Mouse (Mus musculus) heart, embryonic 15.5 days (tissue): ENCODE measurements around the gene Cpsf4l. TPM values are rescaled to one million over a fixed set of nuclear protein-coding genes. Genes with fewer than 3 reads are reported as not detected.

Source experiments
- ATAC-seq: fragments of 200-750 bp; cut with Nextera tagmentation; replicated peaks from 2 replicates; pipeline ENCODE4 v1.8.0; 2017; ENCODE audit warnings: low read depth, moderate TSS enrichment; ENCODE audit not compliant: insufficient number of reproducible peaks, insufficient read depth, low FRiP score
- H3K27ac ChIP-seq: fragments of 300-500 bp; sonication (generic); 2 replicates; pipeline ENCODE4 v1.5.1; 2015; ENCODE audit warnings: mild to moderate bottlenecking, inconsistent platforms
- H3K27me3 ChIP-seq: fragments of 300-500 bp; sonication (generic); 2 replicates; pipeline ENCODE4 v1.6.1; 2015; ENCODE audit warnings: inconsistent platforms
- H3K36me3 ChIP-seq: fragments of 300-500 bp; sonication (generic); 2 replicates; pipeline ENCODE4 v1.6.1; 2015; ENCODE audit warnings: mild to moderate bottlenecking, inconsistent platforms
- H3K4me1 ChIP-seq: fragments of 300-500 bp; sonication (generic); replicated peaks from 2 replicates; pipeline ENCODE4 v1.6.1; 2015; ENCODE audit warnings: inconsistent platforms
- H3K4me2 ChIP-seq: fragments of 300-500 bp; sonication (generic); 2 replicates; pipeline ENCODE4 v1.6.1; 2015; ENCODE audit warnings: inconsistent platforms, mild to moderate bottlenecking, moderate library complexity
- H3K4me3 ChIP-seq: fragments of 300-500 bp; sonication (generic); 2 replicates; pipeline ENCODE4 v1.5.1; 2015; ENCODE audit warnings: mild to moderate bottlenecking, inconsistent platforms
- H3K9ac ChIP-seq: fragments of 300-500 bp; sonication (generic); 2 replicates; pipeline ENCODE4 v1.6.1; 2015; ENCODE audit warnings: mild to moderate bottlenecking, inconsistent platforms
- H3K9me3 ChIP-seq: fragments of 300-500 bp; sonication (generic); replicated peaks from 2 replicates; pipeline ENCODE4 v1.6.1; 2016; ENCODE audit warnings: inconsistent platforms
- WGBS: fragments of 180-500 bp; shearing (Covaris S2); methylation state at CpG from one replicate; pipeline ENCODE4 v1.1.7; 2015; ENCODE audit warnings: mixed read lengths; 5-methylcytosine and 5-hydroxymethylcytosine counted together
- polyA plus RNA-seq: library from polyadenylated mRNA; unstranded; fragments of >200 nt; fragmentation: Nextera tagmentation; extraction: Ambion mirVana; gene quantifications from 2 replicates; pipeline ENCODE4 v1.2.1, GENCODE M21; 2015

Gene Cpsf4l
- polyA plus RNA-seq, 1 experiment from 2014 or later, result 0.74 TPM

DNA sequence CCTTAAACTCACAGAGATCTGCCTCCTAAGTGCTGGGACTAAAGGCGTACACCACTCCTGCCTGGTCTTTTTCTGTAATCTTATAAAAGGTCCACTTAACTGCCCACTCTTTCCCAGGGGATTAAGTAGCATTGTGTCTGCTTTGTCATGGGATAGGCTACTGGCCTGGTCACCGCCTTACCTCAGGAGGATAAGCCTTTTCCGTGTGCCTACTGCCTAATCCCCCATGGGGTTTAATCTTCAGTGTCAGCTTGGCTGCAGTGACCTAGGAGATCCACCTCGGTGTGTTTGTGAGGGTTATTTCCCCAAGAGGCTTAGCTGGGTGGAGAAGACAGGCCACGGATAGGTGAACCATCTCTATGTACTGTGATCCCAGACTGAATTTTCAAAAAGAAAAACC, 12.2 kb downstream of the Cpsf4l start:
- Histone ChIP-seq H3K4me1 (no peaks in the 10 kb centered on the region), H3K27ac (no peak overlapping the region), H3K27me3 (no peaks in the 10 kb centered on the region), H3K4me3 (no peak overlapping the region), H3K36me3 (peaks cover 30% of the 10 kb centered on the region), H3K4me2 (no peak overlapping the region), H3K9ac (no peak overlapping the region), H3K9me3 (no peaks in the 10 kb centered on the region)
- 76% methylated on average over 5 of the region's 5 CpGs for WGBS
- ATAC-seq, result no peak

DNA sequence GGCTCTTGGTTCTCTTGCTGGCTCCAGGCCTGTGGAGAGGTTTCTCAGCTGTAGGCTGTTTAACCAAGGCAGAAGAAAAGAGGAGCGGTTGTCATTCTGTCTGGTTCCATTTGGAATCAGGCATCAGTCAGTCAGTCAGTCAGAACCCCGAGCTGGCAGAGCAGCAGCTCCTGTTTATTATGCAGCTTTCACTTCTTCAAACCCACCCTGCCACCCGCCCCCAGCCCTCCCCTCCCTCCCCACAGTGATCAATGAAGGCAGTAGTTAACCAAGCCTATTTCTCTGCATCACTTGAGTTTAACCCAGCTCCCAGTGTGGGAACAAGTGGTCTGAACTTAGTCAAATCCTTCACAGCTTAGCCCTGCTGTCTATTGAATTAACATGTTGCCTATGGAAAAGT, 18.0 kb downstream of the Cpsf4l start:
- Histone ChIP-seq H3K4me2 (no peak overlapping the region), H3K9me3 (no peaks in the 10 kb centered on the region), H3K4me1 (peaks cover 3% of the 10 kb centered on the region; the same call in 1 of the 2 replicates), H3K27me3 (no peaks in the 10 kb centered on the region), H3K36me3 (peaks cover 62% of the 10 kb centered on the region), H3K27ac (no peak overlapping the region), H3K4me3 (no peak overlapping the region), H3K9ac (no peak overlapping the region)
- no peak for ATAC-seq
- 77% methylated on average over 3 of the region's 3 CpGs for WGBS

DNA sequence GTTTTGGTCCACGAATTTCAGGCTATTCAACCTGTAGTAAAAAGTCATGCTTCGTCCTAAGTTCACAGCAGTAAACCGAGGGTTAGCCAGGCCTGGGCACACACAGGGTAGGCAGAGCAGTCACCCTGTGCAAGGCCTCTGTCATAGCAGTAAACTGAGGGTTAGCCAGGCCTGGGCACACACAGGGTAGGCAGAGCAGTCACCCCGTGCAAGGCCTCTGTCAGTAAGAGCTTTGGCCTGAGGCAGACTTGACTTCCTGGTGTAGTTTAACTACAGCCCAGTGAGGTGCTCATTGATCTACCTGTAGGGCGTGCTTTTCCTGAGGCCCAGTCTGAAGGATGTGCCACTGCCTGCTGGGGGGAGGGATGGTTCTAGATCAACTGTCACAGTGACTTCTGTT, 18.5 kb downstream of the Cpsf4l start:
- no peak overlapping the region for H3K9ac ChIP-seq
- peaks cover 7% of the 10 kb centered on the region; the same call in 1 of the 2 replicates for H3K4me1 ChIP-seq
- H3K4me2 ChIP-seq, result no peak overlapping the region
- H3K9me3 ChIP-seq, result no peaks in the 10 kb centered on the region
- H3K27ac ChIP-seq, result no peak overlapping the region
- H3K27me3 ChIP-seq, result no peaks in the 10 kb centered on the region
- no peak overlapping the region for H3K4me3 ChIP-seq
- 87% methylated on average over 5 of the region's 5 CpGs for WGBS
- H3K36me3 ChIP-seq, result peaks cover 62% of the 10 kb centered on the region
- no peak for ATAC-seq

DNA sequence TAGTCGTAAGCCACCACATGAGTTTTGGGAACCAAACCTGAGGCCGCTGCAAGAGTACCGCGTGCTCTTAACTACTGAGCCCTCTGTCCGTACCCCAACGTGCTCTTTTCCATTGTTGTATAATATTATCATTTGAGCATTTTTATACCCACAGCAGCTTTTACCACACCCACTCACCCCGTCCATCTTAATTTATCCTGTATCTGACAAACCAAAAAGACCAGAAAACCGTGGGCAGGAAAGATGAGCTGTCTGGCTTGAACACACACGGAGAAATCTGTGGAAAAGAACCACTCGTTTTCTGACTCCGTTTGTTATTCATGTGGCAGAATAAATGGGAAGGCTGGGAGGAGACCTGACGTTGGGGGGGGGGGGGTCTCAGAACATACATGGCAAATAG, 19.3 kb downstream of the Cpsf4l start:
- Histone ChIP-seq H3K4me2 (no peak overlapping the region), H3K27ac (no peak overlapping the region), H3K9me3 (no peaks in the 10 kb centered on the region), H3K36me3 (peaks cover 55% of the 10 kb centered on the region), H3K9ac (no peak overlapping the region), H3K4me3 (no peak overlapping the region), H3K4me1 (peaks cover 10% of the 10 kb centered on the region), H3K27me3 (no peaks in the 10 kb centered on the region)
- WGBS, result 87% methylated on average over 12 of the region's 12 CpGs
- no peak for ATAC-seq

DNA sequence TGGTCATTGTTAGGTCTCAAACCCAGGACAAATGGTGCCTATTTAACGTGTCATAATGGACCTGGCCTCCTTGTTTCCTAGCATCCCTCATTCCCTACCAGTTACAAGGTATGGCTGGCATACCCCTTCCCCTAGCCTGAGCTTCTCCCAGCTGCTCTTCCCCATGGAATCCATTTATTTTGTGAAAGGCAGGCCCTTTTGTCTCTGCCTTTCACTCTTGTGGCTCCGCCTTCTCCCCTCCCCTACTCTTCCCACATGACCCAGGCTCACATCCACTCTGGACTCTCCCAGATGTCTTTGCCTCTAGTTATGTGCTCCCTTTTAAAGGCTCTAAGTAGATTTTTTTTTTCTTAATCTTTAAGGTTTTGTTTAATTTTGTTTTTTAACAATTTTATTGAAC, 22.8 kb downstream of the Cpsf4l start:
- Histone ChIP-seq H3K4me2 (no peak overlapping the region), H3K27me3 (no peaks in the 10 kb centered on the region), H3K36me3 (peaks cover 29% of the 10 kb centered on the region), H3K4me3 (no peak overlapping the region), H3K9ac (no peak overlapping the region), H3K4me1 (peaks cover 24% of the 10 kb centered on the region), H3K27ac (no peak overlapping the region), H3K9me3 (no peaks in the 10 kb centered on the region)
- ATAC-seq, result no peak
- 88% methylated on average over 2 of the region's 2 CpGs for WGBS

DNA sequence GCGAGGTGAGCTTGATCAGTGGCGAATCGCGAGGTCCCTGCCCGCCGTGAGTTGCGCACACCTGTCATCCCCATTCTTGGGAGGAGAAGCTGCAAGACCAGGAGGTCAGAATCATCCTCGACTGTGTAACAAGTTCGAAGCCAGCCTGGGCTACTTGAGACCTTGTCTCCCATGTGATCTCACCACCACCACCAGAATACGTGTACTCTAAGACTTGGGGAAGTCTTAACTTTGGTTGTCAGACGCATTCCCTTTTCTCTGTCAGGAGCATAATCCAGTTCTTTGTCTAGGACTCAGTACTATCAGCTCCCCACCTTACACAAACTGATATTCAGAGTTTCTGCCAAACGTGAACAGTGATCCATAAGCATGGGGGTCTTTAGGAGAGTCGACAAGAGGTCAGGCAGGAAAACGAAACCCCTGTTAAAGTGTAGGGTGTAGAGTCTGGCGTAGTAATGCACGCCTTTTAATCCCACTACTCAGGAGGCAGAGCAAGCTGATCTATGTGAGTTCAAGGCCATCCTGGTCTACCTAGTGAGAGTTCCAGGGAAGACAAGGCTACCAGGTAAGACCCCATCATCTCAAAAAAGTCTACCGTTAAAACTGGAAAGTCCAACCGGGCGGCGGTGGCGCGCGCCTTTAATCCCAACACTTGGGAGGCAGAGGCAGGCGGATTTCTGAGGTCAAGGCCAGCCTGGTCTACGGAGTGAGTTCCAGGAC, 24.9 kb downstream of the Cpsf4l start:
- H3K36me3 ChIP-seq, result peaks cover 18% of the 10 kb centered on the region
- peak overlapping the region; percentile 98 for H3K27ac ChIP-seq
- no peaks in the 10 kb centered on the region for H3K9me3 ChIP-seq
- peak overlapping the region; percentile 85 for H3K9ac ChIP-seq
- no peaks in the 10 kb centered on the region for H3K27me3 ChIP-seq
- peaks cover 39% of the 10 kb centered on the region for H3K4me1 ChIP-seq
- peak overlapping the region; percentile 84 for H3K4me2 ChIP-seq
- 40% methylated on average over 25 of the region's 25 CpGs for WGBS
- ATAC-seq, result no peak
- peak overlapping the region; percentile 98 for H3K4me3 ChIP-seq

DNA sequence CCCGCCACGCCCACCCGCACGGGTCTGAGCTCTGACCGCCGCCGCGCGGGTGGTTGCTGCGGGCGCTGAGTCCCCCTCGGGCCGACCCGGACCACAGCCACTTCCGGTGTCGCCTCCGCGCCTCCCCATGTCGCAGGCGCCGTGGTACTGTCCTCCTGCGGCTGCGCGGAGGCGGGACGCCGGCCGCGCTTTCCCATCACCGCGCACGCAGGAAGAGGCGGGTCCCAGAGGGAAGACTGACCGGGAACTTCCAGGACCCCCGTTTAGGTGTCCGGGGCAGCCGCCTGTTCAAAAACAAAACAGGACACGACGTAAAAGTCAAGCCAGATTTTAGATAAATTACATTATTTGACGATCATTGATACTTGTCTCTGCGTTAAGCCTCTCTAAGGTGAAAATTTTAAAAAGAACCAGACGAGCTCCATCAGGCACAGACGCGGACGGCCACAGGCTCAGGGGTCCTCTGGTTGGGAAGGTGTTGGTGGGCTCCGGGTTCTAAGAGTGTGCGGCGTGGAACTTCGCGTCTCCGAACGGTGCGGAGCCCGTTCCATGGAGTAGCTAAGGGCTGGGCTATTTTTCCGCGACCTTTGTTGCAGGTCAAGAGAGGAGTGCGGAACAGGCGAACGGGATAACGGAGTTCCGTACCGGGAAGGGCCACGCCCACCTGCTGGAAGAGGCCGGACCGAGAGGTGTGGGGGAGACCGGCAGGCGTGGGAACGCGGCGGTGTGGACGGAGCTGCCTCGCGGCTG, 25.7 kb downstream of the Cpsf4l start, which contains the start of the genes Fam104a and D11Wsu47e:
Fam104a (minus strand) TSS at position 199 of the 750 bp plus-strand sequence.
D11Wsu47e (plus strand) TSS at position 456 of the 750 bp plus-strand sequence.
- no peaks in the 10 kb centered on the region for H3K9me3 ChIP-seq
- H3K4me2 ChIP-seq, result peak within 1 kb of the TSS; percentile 87
- H3K27me3 ChIP-seq, result no peaks in the 10 kb centered on the region
- peaks cover 11% of the 10 kb centered on the region for H3K36me3 ChIP-seq
- peak; percentile 96 for ATAC-seq
- H3K27ac ChIP-seq, result peak within 1 kb of the TSS; percentile 98
- peaks cover 40% of the 10 kb centered on the region for H3K4me1 ChIP-seq
- WGBS, result under 1% methylated on average over 73 of the region's 73 CpGs
- H3K9ac ChIP-seq, result peak within 1 kb of the TSS; percentile 95
- peak within 1 kb of the TSS; percentile 98 for H3K4me3 ChIP-seq

DNA sequence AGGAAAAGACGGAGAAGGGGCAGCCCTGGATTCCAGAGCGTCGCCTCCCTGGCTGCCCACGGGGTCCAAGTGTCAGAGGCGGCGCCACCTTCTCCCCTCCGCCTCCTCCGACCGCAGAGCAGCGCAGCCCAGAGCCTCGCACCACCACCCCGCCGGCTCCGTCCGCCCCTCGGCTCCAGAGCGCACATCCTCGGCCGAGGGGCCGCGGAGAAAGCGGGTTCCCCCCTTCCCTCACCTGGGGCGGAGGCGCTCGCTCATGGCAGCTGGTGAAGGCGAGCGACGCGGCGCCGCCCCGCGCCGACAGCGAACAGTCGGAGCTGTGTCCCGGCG, 26.2 kb downstream of the Cpsf4l start:
- Histone ChIP-seq H3K4me1 (peaks cover 43% of the 10 kb centered on the region), H3K4me2 (peak overlapping the region; percentile 87), H3K9ac (peak overlapping the region; percentile 95), H3K9me3 (no peaks in the 10 kb centered on the region), H3K36me3 (peaks cover 5% of the 10 kb centered on the region), H3K27ac (peak overlapping the region; percentile 98), H3K27me3 (no peaks in the 10 kb centered on the region), H3K4me3 (peak overlapping the region; percentile 98)
- no peak; the same call in none of the 2 replicates for ATAC-seq
- WGBS, result under 1% methylated on average over 37 of the region's 38 CpGs

DNA sequence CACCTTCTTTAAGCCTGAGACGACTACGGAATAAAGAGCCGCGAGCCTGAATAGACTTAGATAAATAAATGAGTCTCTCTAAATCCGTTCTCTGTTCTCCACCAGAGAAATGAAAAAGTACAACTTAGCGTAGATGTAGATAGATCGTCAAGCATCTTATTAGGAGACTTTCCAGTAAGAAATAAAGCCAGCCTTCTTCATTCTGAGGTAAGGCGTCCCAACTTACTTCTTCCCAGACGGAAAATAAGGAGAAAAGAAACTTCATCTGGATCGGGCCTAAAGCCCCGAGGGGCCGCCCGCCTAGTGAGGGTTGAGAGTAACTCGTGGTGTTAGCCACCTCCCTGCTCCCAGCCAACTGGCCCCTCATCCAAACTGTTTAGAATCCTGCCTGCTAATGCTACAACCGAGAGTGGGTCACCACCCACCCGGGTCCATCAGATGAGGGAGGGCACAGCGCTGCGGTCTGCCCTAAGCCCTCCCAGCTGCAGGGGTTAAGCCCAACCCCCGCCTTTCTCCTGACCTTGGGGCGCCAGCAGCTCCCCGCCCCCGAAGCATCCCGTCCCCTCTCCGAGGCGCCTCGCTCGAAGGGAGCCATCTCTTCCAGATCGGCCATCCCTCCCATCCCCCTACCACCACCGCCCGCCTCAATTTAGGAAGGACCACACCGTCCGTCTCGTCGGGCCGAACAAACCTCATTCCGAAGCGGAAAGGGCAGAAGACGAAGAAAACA, 26.8 kb downstream of the Cpsf4l start:
- peaks cover 48% of the 10 kb centered on the region for H3K4me1 ChIP-seq
- WGBS, result 2% methylated on average over 38 of the region's 38 CpGs
- peak; percentile 44 for ATAC-seq
- H3K4me2 ChIP-seq, result peak overlapping the region; percentile 87
- peaks cover under 1% of the 10 kb centered on the region; the same call in 1 of the 2 replicates for H3K36me3 ChIP-seq
- no peaks in the 10 kb centered on the region for H3K9me3 ChIP-seq
- H3K9ac ChIP-seq, result peak overlapping the region; percentile 95
- no peaks in the 10 kb centered on the region for H3K27me3 ChIP-seq
- peak overlapping the region; percentile 98 for H3K27ac ChIP-seq
- H3K4me3 ChIP-seq, result peak overlapping the region; percentile 98

DNA sequence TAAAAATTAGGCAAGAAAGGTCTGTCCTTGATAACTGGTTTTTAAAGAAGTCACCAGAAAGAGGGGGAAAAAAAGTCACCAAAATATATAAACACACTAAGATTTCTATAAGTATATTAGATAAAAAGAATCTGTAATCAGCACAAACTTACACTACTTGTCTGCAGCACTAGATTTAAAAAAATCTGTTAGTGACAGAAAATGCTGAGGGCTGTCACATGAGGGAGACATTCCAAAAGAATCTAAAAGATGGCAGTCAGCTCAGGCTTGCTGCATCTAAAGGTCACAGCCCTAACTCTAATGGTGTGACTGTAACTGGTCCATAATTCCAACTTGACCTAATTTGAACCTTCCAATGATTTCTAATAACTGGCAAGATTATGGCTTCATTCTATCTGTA, 27.8 kb downstream of the Cpsf4l start:
- Histone ChIP-seq H3K4me1 (peaks cover 52% of the 10 kb centered on the region), H3K9ac (no peak overlapping the region), H3K4me3 (peak overlapping the region; percentile 98), H3K4me2 (peak overlapping the region; percentile 87), H3K27ac (no peak overlapping the region), H3K36me3 (no peaks in the 10 kb centered on the region; the same call in 1 of the 2 replicates), H3K9me3 (no peaks in the 10 kb centered on the region), H3K27me3 (no peaks in the 10 kb centered on the region)
- ATAC-seq, result no peak

DNA sequence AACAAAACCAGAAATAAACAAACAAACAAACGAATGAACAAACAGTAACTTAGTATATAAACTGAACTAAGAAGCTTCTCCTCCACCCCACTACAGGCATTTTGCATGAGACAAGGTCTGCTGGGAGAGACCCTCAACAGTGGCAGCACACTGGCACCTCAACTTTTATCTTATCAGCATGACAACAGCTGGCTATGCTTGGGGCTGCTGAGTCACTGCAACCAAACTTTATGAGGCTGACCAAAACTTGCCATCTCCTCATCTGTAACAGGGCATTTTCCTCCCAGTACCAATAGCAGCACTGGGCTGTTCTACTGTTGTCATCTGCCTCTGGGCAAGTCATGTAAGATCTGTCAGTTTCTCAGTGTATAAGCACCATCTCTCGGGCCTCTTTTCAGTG, 28.9 kb downstream of the Cpsf4l start:
- Histone ChIP-seq H3K9me3 (no peaks in the 10 kb centered on the region), H3K27me3 (no peaks in the 10 kb centered on the region), H3K4me3 (no peak overlapping the region), H3K9ac (no peak overlapping the region), H3K36me3 (peaks cover 10% of the 10 kb centered on the region), H3K27ac (no peak overlapping the region), H3K4me1 (peaks cover 47% of the 10 kb centered on the region), H3K4me2 (no peak overlapping the region)
- no peak for ATAC-seq
- WGBS, result 60% methylated on average over 2 of the region's 2 CpGs
